Mouse (Mus musculus): Measurements from ENCODE around the gene Cacna2d1.

Gene Cacna2d1

DNA sequence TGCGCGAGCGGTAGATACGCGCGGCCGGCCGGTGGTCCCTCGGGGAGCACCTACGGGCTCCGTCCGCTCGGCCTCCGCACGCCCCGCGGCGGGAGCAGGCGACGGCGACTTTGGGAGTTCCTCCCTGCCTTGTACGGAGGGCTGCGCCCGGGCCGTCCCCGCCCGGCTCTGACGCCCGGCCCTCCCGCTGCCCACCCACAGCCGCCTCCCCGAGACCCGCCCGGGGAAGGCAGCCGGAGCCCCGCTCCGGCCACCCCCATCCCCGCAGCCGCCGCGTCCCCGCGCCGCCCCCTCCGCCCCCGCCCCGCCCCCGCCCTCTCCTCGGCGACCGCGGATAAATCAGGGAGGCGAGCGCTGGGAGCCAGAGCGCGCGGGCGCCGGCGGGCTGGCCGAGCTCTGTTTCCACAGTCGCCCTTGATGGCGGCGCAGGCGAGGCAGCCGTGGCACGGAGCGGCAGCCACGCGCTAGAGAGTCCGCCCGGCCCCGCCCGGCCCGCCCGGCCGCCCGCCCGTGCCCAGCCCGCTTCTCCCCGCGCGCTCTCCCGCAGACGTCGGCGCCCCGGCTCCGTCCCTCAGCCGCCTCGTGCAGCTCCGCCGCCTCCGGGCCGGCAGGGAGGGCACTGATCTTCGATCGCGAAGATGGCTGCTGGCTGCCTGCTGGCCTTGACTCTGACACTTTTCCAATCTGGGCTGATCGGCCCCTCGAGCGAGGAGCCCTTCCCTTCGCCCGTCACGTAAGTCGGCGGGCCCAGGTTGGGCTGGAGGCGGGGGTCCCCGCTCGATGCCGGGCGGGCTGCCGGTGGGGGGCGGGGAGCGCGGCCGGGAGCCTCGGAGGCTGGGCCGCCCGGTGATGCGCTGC, at the start of gene Cacna2d1:
TSS of gene Cacna2d1 (plus strand) at position 316 of the 858 bp plus-strand sequence.
- DNase-seq: peak; percentile 73

DNA sequence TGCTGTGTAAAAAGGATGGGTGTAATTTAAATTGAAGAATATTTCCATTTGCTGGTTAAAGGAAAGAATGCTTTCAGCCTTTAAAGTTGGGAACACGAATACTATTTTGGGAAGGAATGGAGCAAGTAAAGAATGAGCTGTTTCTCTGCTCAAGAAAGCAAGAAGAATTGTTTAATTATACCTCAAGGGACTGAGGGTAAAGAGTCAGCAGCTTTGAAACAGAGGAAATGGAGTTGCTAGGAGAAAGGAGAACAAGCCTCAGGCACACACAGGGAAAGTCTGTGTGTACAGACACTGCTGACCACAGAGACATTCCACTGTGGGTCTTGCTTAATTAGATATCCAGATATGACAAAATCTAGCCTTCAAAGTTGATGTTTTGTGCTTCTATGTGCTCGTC, 39.4 kb upstream of the Cacna2d1 start:
- DNase-seq: no peak

GRCm38 (mm10) chr5:15896706-15897105, 37.8 kb upstream of the Cacna2d1 start:
- no peak for DNase-seq

DNA sequence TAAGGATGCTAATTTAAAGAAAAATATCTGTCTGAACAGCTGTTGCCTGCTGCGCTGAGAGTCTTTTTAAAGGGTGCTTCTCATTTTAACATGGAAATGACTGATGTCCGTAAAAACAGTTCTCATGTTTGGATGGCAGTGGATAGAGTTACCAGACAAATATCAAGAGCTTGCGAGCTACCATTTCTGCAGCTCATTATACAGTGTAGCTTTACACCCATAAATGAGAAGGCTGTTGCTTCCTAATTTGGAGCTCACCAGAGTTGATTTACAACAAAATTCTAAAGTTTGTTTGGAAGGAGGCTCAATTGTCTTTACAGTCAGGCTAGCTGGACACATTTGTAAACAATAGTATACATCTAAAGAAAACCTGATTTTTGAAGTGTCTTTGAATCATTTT, 28.0 kb upstream of the Cacna2d1 start:
- no peak for DNase-seq

DNA sequence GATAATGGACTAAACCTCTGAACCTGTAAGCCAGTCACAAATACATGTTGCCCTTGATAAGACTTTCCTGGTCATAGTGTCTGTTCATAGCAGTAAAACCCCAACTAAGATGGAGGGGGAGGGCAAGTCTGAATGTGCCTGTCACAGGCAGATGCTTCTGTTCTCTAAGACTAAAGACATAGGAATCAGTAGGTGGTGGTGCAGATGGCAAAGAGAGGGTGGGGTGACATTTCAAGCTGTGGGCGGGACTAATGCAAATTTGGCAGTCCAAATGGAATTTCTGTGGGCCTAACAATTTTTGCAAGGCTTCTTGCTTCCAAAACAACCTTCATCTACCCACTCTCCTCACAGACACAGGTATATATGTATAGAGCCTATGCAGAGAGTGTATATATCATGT, 19.6 kb upstream of the Cacna2d1 start:
- no peak for DNase-seq

DNA sequence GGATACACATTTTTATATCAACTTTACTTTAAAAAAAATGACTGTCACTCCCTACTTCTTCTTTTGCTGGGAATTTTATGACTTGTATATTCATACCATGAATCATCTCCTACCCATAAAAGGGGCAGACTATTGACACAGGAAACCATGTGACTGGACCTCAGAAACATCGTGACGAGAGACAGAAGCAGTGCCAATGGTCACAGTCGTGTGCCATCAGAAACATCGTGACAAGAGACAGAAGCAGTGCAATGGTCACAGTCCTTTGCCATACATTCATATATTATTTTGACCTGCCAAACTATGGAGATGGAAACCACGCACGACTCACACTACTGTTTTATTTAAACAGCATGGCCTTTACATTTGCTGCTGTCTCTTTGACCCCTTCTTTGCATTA, 6.0 kb upstream of the Cacna2d1 start:
- no peak for DNase-seq

- no peak for DNase-seq
Observed at GRCm38 (mm10) chr5:15933017-15933416, 1.5 kb upstream of the Cacna2d1 start.

DNA sequence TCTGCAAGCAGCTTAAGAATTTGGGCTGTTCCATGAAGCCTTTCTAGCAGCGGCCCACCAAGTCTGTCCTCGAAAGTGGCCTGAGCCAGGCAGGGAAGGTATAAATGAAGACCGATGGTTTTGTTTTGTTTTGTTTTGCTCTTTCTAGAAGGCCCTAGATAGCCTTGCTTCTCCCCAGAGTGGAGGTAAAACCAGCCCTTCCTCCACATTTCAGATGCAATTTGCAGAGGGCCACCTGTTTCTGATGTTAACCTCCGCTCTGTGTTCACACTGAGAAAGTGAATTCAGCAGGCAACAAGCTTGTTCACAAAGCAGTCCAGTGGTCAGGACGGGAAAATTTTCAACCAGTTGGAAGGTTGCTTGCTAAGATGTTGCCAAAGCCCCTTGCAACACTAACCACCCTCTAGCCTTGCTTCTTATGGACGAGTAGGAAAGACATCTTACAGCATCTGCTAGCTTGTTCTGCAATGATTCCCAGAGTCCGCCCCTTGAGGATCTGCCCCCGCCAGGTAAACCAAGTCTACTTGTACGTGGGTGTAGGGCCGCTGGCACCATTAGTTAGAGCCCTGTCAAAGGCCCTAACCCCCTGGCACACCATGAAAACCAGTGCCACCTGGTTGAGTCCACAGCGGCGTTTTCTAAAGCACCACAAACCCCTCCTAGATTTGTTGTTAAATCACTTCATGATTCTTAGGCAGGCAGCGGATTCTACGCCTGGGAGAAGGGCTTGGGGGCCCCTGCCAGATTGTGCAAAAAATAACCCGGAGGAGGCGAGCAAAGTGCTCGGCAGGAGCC, 713 bp upstream of the Cacna2d1 start:
- DNase-seq: peak in 1 of 2 experiments; percentile 67

- peak in 1 of 2 experiments; percentile 69 for DNase-seq
Observed at GRCm38 (mm10) chr5:15935234-15935728, 790 bp downstream of the Cacna2d1 start.

GRCm38 (mm10) chr5:15935831-15936710, 1.6 kb downstream of the Cacna2d1 start:
- DNase-seq: peak; percentile 14 to 53

- no peak for DNase-seq
Observed at GRCm38 (mm10) chr5:15941191-15941725, 6.8 kb downstream of the Cacna2d1 start.

DNA sequence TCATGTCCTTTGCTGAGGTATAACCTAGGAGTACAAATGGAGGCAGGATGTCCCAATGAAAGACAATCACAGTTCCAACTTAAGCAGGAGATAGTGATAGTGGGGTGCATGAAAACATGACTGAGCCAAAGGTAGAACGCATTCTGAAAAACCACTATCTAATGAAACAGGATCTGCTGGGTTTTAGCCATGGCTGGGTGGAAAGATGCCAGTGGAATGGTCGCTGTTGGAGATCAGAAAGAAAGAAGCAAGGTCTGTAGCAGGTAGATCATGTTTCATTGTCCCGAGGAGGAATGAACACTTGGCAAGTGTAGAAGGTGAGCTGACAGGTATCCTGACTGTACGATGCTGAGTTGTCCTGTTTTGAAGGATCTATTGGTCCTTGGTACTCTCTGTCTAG, 7.6 kb downstream of the Cacna2d1 start:
- DNase-seq: peak; percentile 30 to 38

DNA sequence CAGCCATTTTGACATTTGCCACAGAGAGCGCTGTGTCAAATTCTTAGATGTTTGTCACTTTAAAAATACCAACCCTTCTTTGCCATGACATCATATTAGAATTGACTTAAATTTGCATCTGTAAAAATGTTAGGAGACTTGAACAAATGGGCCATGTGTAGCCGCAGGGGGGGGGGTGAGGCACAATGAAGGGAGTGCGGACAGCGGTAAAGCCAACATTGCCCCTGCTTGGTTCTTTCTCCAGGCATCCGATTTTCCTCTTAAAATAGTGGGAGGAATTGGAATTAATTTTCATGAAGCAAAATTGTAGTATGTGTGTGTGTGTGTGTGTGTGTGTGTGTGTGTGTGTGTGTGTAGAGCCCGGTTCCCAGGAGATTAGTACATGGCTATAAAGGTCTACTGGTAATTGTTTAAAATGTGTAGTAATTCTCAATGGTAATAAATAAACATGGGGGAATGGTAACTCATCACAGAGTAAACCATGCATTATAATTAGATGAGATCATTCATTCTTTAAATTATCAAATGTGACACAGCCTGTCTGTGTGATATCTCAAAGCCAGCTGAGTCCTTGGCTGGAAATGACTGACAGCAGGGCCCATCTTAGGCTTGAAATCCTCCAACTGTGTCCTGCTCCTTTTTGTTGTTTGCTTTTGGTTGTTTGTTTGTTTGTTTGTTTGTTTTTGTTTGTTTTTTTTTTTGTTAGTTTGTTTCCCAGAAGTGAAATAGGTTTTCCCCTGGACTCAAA, 14.0 kb downstream of the Cacna2d1 start:
- no peak for DNase-seq

GRCm38 (mm10) chr5:15959760-15960159, 25.3 kb downstream of the Cacna2d1 start:
- DNase-seq: no peak

DNA sequence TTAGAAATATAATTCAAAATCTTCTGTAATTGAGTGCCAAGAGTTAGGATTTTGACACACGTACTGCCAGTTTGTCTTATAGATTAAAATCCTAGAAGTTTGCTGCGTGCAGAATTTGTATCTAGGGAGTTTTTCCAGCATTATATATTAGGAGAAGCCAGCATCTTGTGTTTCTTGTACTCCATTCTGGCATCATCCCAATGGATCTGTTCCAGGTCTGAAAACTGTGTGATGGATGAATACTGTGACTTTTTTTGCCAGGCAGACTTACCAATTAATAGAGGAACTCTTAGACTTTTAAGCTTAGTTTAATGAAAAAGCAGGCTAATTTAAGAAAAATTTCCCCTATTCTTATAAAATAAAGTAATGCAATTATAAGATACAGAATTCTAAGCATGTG, 27.4 kb downstream of the Cacna2d1 start:
- DNase-seq: peak in 1 of 2 experiments; percentile 55

DNA sequence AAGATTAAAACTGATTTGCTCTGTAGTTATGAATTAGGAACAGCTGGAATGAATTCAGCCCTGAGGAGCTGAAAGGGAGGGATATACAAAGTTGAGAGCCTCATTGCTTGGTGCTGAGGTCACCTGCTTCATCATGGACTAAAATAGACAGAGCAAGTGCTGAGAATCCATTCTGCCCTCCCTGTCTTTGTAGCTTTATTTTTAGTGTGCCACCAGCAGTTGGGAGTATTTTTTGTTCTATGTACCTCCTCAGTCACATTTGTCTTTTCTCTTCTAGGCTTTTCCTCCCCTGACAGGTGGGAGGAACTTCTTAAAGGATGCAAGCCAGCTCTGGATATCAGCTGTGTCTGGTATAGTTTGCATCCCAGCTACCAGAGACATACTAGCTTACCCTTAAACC, 32.4 kb downstream of the Cacna2d1 start:
- DNase-seq: no peak

DNA sequence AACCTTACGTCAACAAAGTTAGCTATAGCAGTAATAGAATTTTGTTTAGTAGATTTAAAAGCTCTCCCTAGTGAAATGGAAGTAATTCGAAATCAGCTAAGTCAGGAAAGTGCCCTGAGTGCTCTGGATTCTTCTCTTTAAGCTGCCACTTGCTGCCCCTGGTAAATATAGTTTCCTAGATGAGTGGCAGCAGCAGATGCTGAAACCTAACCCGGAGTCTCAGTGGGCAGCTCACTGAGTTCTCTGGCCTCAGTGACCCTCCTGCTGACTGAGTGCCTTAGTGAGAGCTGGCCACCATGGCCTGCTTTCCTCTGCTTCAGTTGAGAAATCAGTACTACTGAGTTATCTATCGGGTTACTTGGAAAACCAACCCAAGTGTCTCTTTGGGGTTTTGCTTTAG, 37.3 kb downstream of the Cacna2d1 start:
- DNase-seq: no peak

- DNase-seq: no peak
Observed at GRCm38 (mm10) chr5:15972351-15972750, 37.9 kb downstream of the Cacna2d1 start.

- no peak for DNase-seq
Observed at GRCm38 (mm10) chr5:15974652-15975051, 40.2 kb downstream of the Cacna2d1 start.

- DNase-seq: no peak
Observed at GRCm38 (mm10) chr5:15979225-15979624, 44.7 kb downstream of the Cacna2d1 start.

DNA sequence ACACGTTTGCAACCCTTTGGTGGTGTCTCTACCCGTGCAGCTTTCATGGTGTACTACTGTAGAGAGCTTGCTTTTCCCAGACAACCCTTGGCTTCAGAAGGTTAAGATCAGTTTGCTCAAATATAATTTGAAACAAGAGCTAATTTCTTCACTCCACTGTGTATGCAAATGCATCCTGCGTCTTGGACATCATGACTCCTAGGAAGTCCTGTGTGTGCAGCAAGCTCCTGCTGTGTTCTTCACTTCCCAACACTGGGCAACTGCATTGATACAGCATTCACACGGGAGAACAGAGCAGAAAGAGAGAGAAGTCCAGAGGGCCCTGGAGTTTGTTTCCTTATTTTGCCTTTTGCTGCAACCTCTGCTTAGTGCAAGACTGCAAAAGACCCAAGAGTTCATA, 48.1 kb downstream of the Cacna2d1 start:
- DNase-seq: no peak

DNA sequence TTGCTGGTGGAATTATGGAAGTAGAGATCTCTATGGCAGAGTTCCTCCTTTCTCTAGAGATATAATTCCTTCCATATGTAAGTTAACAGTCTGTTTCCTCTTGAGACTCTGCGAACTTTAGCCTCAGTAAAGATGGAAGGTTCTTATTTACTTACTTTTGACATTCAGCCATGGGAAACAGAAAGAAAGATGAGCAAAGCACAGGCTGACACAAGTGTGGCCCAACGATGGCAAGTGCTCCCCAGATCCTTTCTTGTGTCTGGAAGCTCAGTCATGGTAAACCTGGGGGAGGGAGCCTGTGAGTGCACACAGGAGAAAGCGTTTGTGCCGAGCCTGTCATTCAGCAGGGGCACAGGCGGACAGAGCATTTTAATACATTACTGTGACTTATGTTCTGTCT, 48.9 kb downstream of the Cacna2d1 start:
- no peak for DNase-seq
